Mouse (Mus musculus) kidney, postnatal 10 days (tissue): Measurements from ENCODE around the gene Lbhd2.
A peak's percentile ranks its signal among the peaks of the same experiment; 100 is the strongest.

Experiments used
- DNase-seq: peaks from one replicate; pipeline ENCODE4 v3.0.0; 2021; ENCODE audit warnings: mixed read lengths

The Lbhd2 gene

GRCm38 (mm10) chr12:111406622-111407021, at the start of gene Lbhd2:
TSS of gene Lbhd2 (plus strand) at chr12:111406809.
- DNase-seq, result peak; percentile 55

- no peak for DNase-seq
Observed at GRCm38 (mm10) chr12:111360671-111361070, 45.9 kb upstream of the Lbhd2 start.

- peak; percentile 69 for DNase-seq
Observed at GRCm38 (mm10) chr12:111361319-111362098, 45.1 kb upstream of the Lbhd2 start.

- DNase-seq, result no peak
Observed at GRCm38 (mm10) chr12:111364234-111364633, 42.4 kb upstream of the Lbhd2 start.

- no peak for DNase-seq
Observed at GRCm38 (mm10) chr12:111367065-111367464, 39.5 kb upstream of the Lbhd2 start.

GRCm38 (mm10) chr12:111370249-111370648, 36.4 kb upstream of the Lbhd2 start:
- DNase-seq, result no peak

- no peak for DNase-seq
Observed at GRCm38 (mm10) chr12:111371905-111372304, 34.7 kb upstream of the Lbhd2 start.

GRCm38 (mm10) chr12:111373411-111373810, 33.2 kb upstream of the Lbhd2 start:
- DNase-seq, result no peak

- no peak for DNase-seq
Observed at GRCm38 (mm10) chr12:111374727-111375126, 31.9 kb upstream of the Lbhd2 start.

GRCm38 (mm10) chr12:111375559-111375958, 31.1 kb upstream of the Lbhd2 start:
- no peak for DNase-seq

- DNase-seq, result no peak
Observed at GRCm38 (mm10) chr12:111376053-111376452, 30.6 kb upstream of the Lbhd2 start.

- DNase-seq, result peak; percentile 87
Observed at GRCm38 (mm10) chr12:111376826-111377331, 29.7 kb upstream of the Lbhd2 start.

GRCm38 (mm10) chr12:111377376-111377973, 29.1 kb upstream of the Lbhd2 start, which contains the start of gene Cdc42bpb:
TSS of gene Cdc42bpb (minus strand) at chr12:111377718.
- DNase-seq, result peak; percentile 97

- peak; percentile 71 for DNase-seq
Observed at GRCm38 (mm10) chr12:111377986-111378490, 28.6 kb upstream of the Lbhd2 start.

- DNase-seq, result no peak
Observed at GRCm38 (mm10) chr12:111378812-111379211, 27.8 kb upstream of the Lbhd2 start.

- no peak for DNase-seq
Observed at GRCm38 (mm10) chr12:111385883-111386641, 20.5 kb upstream of the Lbhd2 start.

- peak; percentile 76 for DNase-seq
Observed at GRCm38 (mm10) chr12:111386642-111387120, 19.9 kb upstream of the Lbhd2 start.

- DNase-seq, result no peak
Observed at GRCm38 (mm10) chr12:111387146-111387545, 19.5 kb upstream of the Lbhd2 start.

GRCm38 (mm10) chr12:111394008-111394407, 12.6 kb upstream of the Lbhd2 start:
- no peak for DNase-seq

GRCm38 (mm10) chr12:111396997-111397396, 9.6 kb upstream of the Lbhd2 start:
- DNase-seq, result no peak

GRCm38 (mm10) chr12:111401454-111402184, 5.0 kb upstream of the Lbhd2 start:
- peak; percentile 91 for DNase-seq

- no peak for DNase-seq
Observed at GRCm38 (mm10) chr12:111404880-111405279, 1.7 kb upstream of the Lbhd2 start.
